Mouse (Mus musculus) embryo, embryonic 10 days (tissue): ENCODE results near the gene Hdhd5.

Experiments used
- DNase-seq: peaks from one replicate; pipeline ENCODE4 v3.0.0-alpha.2; 2015; ENCODE audit warnings: low spot score

Gene Hdhd5

GRCm38 (mm10) chr6:120482756-120483155, 48.4 kb downstream of the Hdhd5 start:
- DNase-seq: no peak

DNA sequence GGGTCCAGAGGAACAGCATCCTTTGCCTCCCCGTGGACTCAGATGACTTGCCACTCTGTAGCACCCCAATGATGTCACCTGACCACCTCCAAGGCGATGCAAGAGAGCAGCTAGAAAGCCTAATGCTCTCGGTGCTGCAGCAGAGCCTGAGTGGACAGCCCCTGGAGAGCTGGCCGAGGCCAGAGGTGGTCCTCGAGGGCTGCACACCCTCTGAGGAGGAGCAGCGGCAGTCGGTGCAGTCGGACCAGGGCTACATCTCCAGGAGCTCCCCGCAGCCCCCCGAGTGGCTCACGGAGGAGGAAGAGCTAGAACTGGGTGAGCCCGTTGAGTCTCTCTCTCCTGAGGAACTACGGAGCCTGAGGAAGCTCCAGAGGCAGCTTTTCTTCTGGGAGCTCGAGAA, 49.1 kb downstream of the Hdhd5 start:
- DNase-seq: no peak

- no peak for DNase-seq
Measured at GRCm38 (mm10) chr6:120481538-120481937, 49.6 kb downstream of the Hdhd5 start.

DNA sequence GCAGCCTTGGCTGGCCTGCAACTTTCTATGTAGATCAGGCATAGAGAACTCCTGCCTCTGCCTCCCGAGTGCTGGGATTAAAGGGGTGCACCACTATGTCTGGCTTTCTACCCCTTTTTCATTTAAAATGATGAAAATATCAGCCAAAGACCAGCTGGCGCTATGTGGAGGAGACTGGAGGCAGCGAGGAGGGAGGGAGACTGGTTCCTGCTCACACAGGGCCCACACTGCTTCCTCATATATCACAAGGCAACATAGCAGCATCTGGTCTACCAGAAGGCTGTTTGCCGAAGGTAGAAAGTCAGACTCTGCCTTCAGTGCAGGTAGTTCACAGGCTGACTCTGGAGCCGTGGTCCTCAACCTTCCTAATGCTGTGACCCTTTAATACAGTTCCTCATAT, 50.8 kb downstream of the Hdhd5 start:
- DNase-seq: no peak

- no peak for DNase-seq
Measured at GRCm38 (mm10) chr6:120479302-120479701, 51.8 kb downstream of the Hdhd5 start.

DNA sequence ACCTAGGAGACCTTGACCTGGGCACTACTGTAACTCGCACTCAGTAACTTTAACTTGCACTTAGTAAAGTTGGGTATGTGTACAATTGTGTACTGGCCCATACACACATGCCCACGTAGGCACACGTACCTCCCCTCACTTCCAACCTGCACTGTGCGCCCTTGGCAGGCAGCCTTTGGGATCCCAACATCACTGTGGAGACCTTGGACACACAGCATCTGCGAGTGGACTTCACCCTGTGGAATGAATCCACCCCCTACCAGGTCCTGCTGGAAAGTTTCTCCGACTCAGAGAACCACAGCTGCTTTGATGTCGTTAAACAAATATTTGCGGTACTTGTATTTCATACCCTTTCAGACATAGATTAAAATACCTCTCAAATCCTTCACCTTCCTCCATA, 55.8 kb downstream of the Hdhd5 start:
- DNase-seq: no peak

GRCm38 (mm10) chr6:120473427-120473826, 57.7 kb downstream of the Hdhd5 start:
- no peak for DNase-seq

- peak; percentile 39 for DNase-seq
Measured at GRCm38 (mm10) chr6:120472455-120473140, 58.5 kb downstream of the Hdhd5 start.

GRCm38 (mm10) chr6:120471991-120472441, 59.1 kb downstream of the Hdhd5 start:
- peak; percentile 25 for DNase-seq

DNA sequence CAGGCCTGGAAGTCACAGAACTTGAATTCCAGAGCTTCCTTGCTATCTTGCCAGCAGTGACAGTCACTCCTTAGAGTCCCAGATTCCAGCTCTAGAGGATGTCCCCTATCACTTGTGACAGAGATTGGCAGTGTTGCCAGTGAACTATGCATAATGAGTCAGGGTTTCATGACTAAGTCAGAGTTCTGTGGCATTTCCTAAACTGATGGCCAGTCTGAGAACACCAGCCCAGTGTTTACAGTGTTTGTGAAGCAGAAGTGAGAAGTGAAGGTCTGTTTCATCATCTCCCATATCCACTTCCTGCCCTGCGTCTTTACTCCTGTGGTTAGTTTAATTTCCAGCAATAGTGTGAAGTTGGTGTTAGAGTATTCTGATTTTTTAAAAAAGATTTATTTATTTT, 60.5 kb downstream of the Hdhd5 start:
- no peak for DNase-seq

- DNase-seq: no peak
Measured at GRCm38 (mm10) chr6:120469770-120470169, 61.3 kb downstream of the Hdhd5 start.

DNA sequence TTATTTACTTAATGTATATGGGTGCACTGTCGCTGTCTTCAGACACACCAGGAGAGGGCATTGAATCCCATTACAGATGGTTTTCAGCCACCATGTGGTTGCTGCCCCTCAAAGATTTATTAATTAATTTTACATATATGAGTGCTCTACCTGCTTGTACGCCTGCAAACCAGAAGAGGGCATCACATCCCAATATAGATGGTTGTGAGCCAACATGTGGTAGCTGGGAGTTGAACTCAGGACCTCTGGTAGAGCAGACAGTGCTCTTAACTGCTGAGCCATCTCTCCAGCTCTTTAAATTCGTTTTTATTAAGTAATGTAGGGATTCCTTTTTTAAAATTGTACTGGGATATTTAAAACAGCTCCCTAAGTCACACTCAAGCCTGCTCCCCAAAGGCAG, 61.9 kb downstream of the Hdhd5 start:
- DNase-seq: no peak

GRCm38 (mm10) chr6:120468259-120468658, 62.9 kb downstream of the Hdhd5 start:
- DNase-seq: no peak

DNA sequence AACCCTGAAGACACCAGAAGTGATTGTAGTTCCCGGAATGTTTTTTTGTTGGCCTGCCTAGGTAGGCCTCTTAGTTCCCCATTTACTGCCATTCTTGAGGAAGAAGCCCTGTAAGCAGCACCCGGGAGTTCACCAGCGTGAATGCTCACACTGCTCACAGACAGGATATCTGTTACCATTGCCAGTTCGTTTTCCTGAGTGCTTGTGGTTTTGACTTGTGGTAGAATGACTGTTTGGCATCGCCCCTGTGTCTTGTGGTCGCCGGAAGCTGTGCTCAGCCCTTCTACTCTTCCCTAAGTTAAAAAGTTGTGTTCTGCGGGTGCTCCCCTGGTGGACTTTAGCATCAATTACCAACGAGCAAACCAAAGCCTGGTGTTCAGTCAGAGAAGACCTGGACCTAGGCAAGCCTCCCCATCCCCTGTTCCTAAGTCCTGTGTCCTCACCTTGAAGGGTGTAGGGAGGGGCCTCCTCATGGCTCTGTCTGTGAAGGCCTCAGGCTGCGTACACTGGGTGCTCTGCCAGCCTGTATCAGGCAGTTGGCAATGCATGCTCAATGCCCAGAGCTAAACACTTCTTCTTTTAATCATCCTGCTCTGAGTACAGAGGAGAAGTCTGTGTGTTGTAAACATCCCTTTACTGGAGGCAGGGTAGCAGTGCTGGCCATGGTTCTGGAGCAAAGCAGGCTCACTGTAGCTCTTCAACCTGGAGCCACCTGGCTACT, 64.3 kb downstream of the Hdhd5 start:
- no peak for DNase-seq

DNA sequence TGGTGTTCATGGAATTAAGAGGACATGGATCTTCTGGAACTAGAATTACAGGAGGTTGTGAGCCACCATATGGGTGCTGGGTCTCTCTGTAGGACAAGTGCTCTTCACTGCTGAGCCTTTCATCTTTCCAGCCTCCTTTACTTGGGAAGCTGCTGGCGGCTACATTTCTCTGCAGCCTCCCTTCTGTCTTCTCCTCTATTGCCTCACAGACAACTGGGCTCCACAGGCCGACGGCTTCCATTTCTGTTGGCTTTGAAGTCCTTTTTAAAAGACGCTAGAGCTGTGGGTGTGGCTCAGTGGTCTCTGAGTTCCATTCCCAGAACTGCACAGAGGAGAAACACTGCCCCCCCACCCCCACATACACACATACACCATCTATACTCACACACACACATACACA, 65.7 kb downstream of the Hdhd5 start:
- no peak for DNase-seq

GRCm38 (mm10) chr6:120464406-120464939, 66.6 kb downstream of the Hdhd5 start:
- DNase-seq: no peak

DNA sequence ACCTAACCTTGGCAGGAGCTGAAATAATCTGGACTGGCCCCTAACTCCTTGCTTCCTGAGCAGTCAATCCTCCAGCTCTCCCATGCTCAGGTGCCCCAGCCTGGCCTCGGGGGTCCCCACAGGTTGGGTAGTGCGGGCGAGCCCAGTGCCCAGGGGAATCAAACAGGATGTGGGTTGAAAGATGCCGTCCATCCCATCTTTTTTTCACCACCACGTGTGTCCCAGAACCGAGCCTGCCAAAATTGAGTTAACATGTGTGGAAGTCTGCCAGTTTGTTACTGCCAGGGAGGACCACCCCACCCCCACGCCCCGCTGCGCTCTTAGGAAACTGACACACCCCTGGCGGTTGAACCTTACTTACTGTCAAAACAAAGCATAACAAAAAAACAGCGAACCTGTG, 67.2 kb downstream of the Hdhd5 start:
- DNase-seq: no peak

- peak; percentile 55 for DNase-seq
Measured at GRCm38 (mm10) chr6:120463086-120463871, 67.8 kb downstream of the Hdhd5 start, which contains the start of gene Il17ra. TSS of gene Il17ra (plus strand) at chr6:120463247.

DNA sequence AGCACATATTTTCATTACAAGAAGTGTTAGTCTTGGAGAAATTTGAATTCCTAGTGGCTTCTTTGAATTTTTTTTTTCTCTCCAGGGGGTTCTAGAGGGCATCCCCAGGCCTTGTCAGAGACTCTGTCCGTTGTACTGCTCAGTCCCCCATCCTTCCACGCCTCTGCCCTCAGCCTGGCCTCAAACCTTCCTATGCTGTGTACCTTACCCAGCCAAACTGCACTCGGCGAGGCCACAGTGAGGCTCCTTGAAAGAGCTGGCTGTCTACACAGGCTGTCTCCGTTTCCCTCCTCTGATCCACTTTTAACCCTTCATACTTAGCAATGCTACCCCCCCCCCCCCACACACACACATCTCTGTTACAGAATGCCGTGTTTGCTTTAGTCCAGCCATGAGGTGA, 68.9 kb downstream of the Hdhd5 start:
- no peak for DNase-seq

- DNase-seq: no peak
Measured at GRCm38 (mm10) chr6:120461217-120461616, 69.9 kb downstream of the Hdhd5 start.
